Mouse (Mus musculus) kidney, embryonic 16.5 days (tissue): ENCODE results near the gene Nobox. TPM values are rescaled to one million over a fixed set of nuclear protein-coding genes. Genes with fewer than 3 reads are reported as not detected.

Experiments
- ATAC-seq: fragments of 200-750 bp; cut with Nextera tagmentation; 2 replicates; pipeline ENCODE4 v1.8.0; 2017; ENCODE audit warnings: moderate TSS enrichment; ENCODE audit not compliant: low FRiP score, low TSS enrichment
- H3K27ac ChIP-seq: fragments of 300-500 bp; sonication (generic); 2 replicates; pipeline ENCODE4 v1.5.1; 2014; ENCODE audit warnings: low read length
- H3K27me3 ChIP-seq: fragments of 300-500 bp; sonication (generic); 2 replicates; pipeline ENCODE4 v1.6.1; 2014; ENCODE audit warnings: low read length, control low read depth, mixed read lengths; ENCODE audit not compliant: insufficient read depth
- H3K36me3 ChIP-seq: fragments of 300-500 bp; sonication (generic); 2 replicates; pipeline ENCODE4 v1.6.1; 2014; ENCODE audit warnings: low read length, control low read depth, mixed read lengths; ENCODE audit not compliant: insufficient read depth
- H3K4me1 ChIP-seq: fragments of 300-500 bp; sonication (generic); 2 replicates; pipeline ENCODE4 v1.6.1; 2014; ENCODE audit warnings: low read length, control low read depth, mixed read lengths; ENCODE audit not compliant: insufficient read depth
- H3K4me2 ChIP-seq: fragments of 300-500 bp; sonication (generic); replicated peaks from 2 replicates; pipeline ENCODE4 v1.6.1; 2014; ENCODE audit warnings: low read depth, low read length
- H3K4me3 ChIP-seq: fragments of 300-500 bp; sonication (generic); 2 replicates; pipeline ENCODE4 v1.5.1; 2014; ENCODE audit warnings: mild to moderate bottlenecking, low read length
- H3K9ac ChIP-seq: fragments of 300-500 bp; sonication (generic); replicated peaks from 2 replicates; pipeline ENCODE4 v1.6.1; 2014; ENCODE audit warnings: low read length
- H3K9me3 ChIP-seq: fragments of 300-500 bp; sonication (generic); 2 replicates; pipeline ENCODE4 v1.6.1; 2016; ENCODE audit warnings: low read length, control low read depth
- WGBS: fragments of 180-500 bp; shearing (Covaris S2); extraction: QIAGEN DNeasy Blood & Tissue Kit; methylation state at CpG from one replicate; pipeline ENCODE4 v1.1.7; 2014; 5-methylcytosine and 5-hydroxymethylcytosine counted together
- polyA plus RNA-seq: library from polyadenylated mRNA; unstranded; fragments of >200 nt; fragmentation: Nextera tagmentation; extraction: Ambion mirVana; gene quantifications from 2 replicates; pipeline ENCODE4 v1.2.1, GENCODE M21; 2015

Nobox gene
- 0.19 TPM in 1 of 2 replicates, not detected in the other for polyA plus RNA-seq

DNA sequence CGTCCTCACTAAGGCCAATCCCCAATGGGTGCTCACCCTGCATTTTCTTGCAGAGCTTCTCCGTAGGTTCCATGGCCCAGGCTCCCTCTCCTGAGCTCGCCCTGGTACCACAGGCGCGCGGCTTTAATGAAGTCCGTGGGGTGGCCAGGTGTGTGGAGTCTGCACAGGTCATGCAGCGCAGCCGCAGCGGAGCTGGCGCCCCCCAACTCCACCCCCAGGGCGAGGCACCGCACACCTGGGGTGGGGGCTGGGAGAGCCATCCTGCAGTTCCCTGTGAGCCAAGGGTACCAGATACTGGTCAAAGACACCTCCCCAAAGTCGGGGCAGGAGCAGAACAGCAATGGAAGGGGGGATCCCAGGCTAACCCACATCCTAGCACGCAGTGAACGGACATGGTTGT lies at the start of gene Nobox:
Gene Nobox, minus strand, starts transcription at position 101 of the 400 bp plus-strand sequence.
- Histone ChIP-seq H3K9me3 (no peaks in the 10 kb centered on the region), H3K27me3 (no peaks in the 10 kb centered on the region), H3K4me1 (peaks cover 8% of the 10 kb centered on the region; the same call in 1 of the 2 replicates), H3K36me3 (no peaks in the 10 kb centered on the region), H3K27ac (no peak within 1 kb of the TSS), H3K4me3 (no peak within 1 kb of the TSS), H3K4me2 (no peak within 1 kb of the TSS), H3K9ac (no peak within 1 kb of the TSS)
- 78% methylated on average over 16 of the region's 16 CpGs for WGBS
- ATAC-seq, result 0 out of 2 replicates have a peak, but pooled peaks have one; percentile 10

DNA sequence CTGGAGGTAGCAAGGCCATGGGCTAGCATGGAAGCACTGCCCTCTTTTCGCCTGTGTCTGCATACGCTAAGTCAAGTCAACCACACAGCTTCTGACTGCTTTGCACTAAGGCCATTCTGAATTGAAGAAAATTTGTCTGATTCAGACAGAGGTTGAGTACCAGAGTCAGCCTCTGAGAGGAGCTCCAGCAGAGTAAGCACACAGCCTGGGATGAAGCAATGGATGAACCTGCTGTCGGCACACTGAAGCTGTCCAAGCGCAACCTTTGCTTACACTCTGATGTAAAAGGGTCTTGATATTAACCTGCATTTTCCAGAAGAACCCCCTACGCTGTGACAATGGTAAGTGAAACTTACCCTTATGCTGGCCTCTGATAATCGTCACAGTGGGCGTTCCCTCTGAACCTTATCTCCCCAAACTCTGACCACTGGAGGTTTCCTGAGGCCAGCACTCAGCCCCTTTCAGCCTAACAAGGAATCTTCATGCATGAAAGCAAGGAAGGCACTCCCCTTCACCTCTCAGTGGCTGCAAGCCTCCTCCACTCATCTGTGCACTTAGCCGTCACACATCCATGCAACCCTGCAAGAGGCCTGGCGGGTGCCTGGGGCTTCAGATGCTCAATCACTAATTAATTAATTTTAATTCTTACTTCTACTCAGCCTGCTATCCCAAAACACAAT lies 45.3 kb upstream of the Nobox start:
- no peaks in the 10 kb centered on the region for H3K36me3 ChIP-seq
- 54% methylated on average over 9 of the region's 9 CpGs for WGBS
- peak; percentile 96 for ATAC-seq
- H3K9me3 ChIP-seq, result no peaks in the 10 kb centered on the region
- H3K4me2 ChIP-seq, result no peak overlapping the region; the same call in 1 of the 2 replicates
- no peak overlapping the region for H3K27ac ChIP-seq
- H3K4me3 ChIP-seq, result no peak overlapping the region
- no peak overlapping the region for H3K9ac ChIP-seq
- 0 out of 2 replicates have a peak, but pooled peaks cover 5% of the 10 kb centered on the region for H3K4me1 ChIP-seq
- no peaks in the 10 kb centered on the region for H3K27me3 ChIP-seq

DNA sequence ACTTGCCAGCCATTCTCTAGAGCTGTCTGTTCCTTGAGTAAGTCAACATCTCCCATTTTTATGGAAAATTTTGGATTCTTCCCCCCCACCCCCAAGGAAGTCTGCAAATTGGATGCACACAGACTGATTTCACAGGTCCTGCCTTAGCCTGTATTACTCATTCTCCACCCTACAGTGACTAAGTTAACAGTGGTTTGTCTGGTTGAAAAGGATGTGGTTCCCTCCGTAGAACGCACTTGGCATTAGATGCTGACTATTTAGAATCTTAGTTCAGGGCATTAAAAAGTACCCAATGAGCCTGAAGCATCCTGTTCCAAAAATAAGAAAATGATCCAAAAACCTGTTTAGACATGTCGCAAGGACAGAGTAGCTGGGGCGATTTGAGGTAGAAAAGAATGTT lies 44.1 kb upstream of the Nobox start:
- Histone ChIP-seq H3K4me1 (0 out of 2 replicates have a peak, but pooled peaks cover 5% of the 10 kb centered on the region), H3K4me3 (no peak overlapping the region), H3K27me3 (no peaks in the 10 kb centered on the region), H3K9me3 (no peaks in the 10 kb centered on the region), H3K27ac (no peak overlapping the region), H3K9ac (no peak overlapping the region), H3K4me2 (no peak overlapping the region), H3K36me3 (no peaks in the 10 kb centered on the region)
- ATAC-seq, result no peak
- 93% methylated on average over 4 of the region's 4 CpGs for WGBS

DNA sequence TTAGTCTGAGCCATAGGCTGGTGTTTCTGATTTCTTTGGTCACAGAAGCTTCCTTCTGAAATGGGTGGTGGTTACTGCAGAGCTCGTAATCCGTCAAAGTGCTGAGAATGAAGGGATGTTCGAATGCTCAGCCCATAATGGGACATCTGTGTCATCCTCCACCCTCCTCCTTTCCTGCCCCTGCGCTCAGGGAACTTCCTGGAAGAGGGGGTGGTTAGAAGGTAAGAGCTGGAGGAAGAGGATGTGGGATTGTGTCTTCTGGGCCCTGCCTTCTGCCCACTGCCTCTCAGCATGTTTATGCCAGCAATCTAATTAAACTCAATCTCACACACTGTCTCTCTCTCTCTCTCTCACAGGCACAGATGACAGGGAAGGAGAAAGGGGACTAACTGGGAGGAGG lies 39.7 kb upstream of the Nobox start:
- H3K4me2 ChIP-seq, result no peak overlapping the region
- H3K27me3 ChIP-seq, result no peaks in the 10 kb centered on the region
- H3K27ac ChIP-seq, result no peak overlapping the region
- no peak for ATAC-seq
- H3K36me3 ChIP-seq, result no peaks in the 10 kb centered on the region
- H3K4me3 ChIP-seq, result no peak overlapping the region
- H3K9ac ChIP-seq, result no peak overlapping the region
- H3K9me3 ChIP-seq, result no peaks in the 10 kb centered on the region
- 0 out of 2 replicates have a peak, but pooled peaks cover 2% of the 10 kb centered on the region for H3K4me1 ChIP-seq
- 77% methylated on average over 4 of the region's 4 CpGs for WGBS

DNA sequence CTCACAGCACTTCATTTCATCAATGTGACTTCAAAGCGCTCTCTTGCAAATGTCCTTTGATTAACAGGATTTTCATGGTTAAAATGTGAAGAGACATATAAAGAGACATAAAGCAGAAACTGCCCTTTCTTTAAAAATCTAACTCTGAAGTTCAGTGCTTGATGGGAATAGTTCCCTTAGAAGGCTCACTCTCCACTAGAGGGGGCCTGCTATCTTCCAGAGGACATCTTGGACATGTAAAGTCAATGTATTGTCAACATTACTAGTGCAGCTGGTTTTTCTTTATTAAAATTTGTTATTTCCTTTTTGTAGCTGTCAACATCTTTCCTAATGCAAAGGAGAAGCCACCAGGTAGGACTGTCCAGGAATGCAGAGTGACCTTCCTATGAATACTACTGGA lies 38.3 kb upstream of the Nobox start:
- H3K27ac ChIP-seq, result no peak overlapping the region
- no peak overlapping the region for H3K4me2 ChIP-seq
- H3K9me3 ChIP-seq, result no peaks in the 10 kb centered on the region
- no peak overlapping the region for H3K4me3 ChIP-seq
- WGBS, result 97% methylated on average over 1 of the region's 1 CpGs
- no peaks in the 10 kb centered on the region for H3K36me3 ChIP-seq
- ATAC-seq, result no peak; the same call in 1 of the 2 replicates
- H3K27me3 ChIP-seq, result no peaks in the 10 kb centered on the region
- no peak overlapping the region for H3K9ac ChIP-seq
- no peaks in the 10 kb centered on the region for H3K4me1 ChIP-seq

DNA sequence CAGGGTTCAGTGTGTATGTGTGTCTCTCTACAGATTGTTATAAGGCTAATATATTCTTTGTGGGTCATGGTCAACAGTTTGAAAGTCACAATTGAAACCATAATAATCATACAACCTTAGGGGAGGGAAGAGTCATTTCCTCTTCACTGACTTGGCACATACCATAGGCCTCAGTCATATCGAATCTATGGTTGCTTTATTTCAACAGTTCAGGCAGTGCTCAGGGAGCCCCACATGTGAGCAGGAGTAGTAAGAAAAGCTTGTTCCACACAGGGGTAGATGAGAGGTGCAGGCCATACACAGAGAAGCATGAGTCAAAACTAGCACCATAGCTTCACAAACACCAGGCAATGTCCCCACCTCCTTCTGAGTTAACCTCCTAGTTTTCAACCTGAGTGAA lies 33.7 kb upstream of the Nobox start:
- Histone ChIP-seq H3K4me2 (no peak overlapping the region), H3K4me1 (no peaks in the 10 kb centered on the region), H3K36me3 (no peaks in the 10 kb centered on the region), H3K27ac (no peak overlapping the region), H3K9me3 (no peaks in the 10 kb centered on the region), H3K9ac (no peak overlapping the region), H3K4me3 (no peak overlapping the region), H3K27me3 (no peaks in the 10 kb centered on the region)
- 57% methylated on average over 1 of the region's 1 CpGs for WGBS
- ATAC-seq, result no peak

DNA sequence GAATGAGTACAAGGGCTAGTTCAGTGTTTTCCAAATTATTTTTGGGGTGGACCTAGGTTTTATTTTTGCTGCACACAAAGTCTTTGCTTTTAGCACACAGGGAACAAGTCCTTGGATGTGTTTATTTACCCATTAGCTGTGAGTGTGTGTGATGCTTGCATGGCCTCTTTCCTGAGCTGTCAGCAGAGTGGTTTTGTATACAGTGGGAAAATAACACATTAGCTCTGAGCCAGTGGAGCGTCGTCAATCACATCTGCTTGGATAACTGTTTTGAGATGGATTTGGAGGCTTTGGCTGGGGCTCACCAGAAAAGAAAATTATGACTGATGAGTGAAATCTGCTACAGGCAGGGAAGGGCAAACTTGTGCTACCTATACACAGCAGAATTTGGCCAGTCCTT lies 33.0 kb upstream of the Nobox start:
- Histone ChIP-seq H3K27ac (no peak overlapping the region), H3K36me3 (no peaks in the 10 kb centered on the region), H3K27me3 (no peaks in the 10 kb centered on the region), H3K9ac (no peak overlapping the region), H3K4me3 (no peak overlapping the region), H3K4me2 (no peak overlapping the region), H3K4me1 (0 out of 2 replicates have a peak, but pooled peaks cover 1% of the 10 kb centered on the region), H3K9me3 (no peaks in the 10 kb centered on the region)
- ATAC-seq, result no peak
- 59% methylated on average over 2 of the region's 2 CpGs for WGBS

DNA sequence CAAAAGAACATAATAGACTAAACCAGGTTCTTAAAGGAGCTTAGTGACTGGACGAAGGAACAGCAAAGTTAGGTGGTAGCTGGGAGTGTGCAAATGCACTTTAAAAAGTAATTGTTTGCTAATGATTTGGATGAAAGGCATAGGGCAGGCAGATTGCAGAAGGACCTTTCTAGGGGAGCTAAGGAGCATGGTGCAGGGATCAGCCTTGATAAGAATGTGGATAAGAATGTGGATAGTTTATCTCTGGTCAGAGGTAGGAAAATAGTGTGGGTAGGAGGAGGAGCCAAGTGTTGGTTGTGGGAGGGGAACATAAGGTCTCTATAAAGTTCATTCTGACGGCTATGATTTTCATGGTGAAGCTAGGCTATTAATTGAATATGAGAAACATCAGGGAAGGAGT lies 29.4 kb upstream of the Nobox start:
- Histone ChIP-seq H3K36me3 (no peaks in the 10 kb centered on the region), H3K4me1 (0 out of 2 replicates have a peak, but pooled peaks cover 5% of the 10 kb centered on the region), H3K27me3 (no peaks in the 10 kb centered on the region), H3K9ac (no peak overlapping the region), H3K4me3 (no peak overlapping the region), H3K4me2 (no peak overlapping the region), H3K9me3 (no peaks in the 10 kb centered on the region), H3K27ac (no peak overlapping the region)
- WGBS, result 61% methylated on average over 2 of the region's 2 CpGs
- no peak for ATAC-seq

DNA sequence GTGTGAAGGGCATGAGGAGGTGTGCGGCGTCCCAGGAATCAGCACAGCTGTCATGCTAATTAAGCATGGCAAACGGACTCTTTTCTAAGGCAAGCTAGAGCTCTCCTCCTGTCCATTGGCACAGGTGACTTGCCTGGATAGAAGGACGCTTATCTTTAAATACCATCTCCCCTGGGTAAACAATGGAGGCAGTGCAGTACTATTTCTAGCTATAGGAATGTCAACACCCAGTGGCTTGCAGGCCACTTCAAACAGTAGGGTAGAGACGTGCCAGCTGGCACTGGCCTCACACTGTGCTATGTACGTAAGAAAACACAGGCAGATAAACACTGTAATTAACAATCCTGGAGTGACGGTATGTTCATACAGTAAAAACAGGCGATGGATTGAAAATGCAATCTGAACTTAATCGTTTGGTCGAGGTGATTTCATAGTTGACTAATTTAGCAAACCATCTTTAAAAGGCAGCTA lies 28.2 kb upstream of the Nobox start:
- peak; percentile 88 for ATAC-seq
- no peaks in the 10 kb centered on the region for H3K27me3 ChIP-seq
- no peak overlapping the region for H3K4me2 ChIP-seq

DNA sequence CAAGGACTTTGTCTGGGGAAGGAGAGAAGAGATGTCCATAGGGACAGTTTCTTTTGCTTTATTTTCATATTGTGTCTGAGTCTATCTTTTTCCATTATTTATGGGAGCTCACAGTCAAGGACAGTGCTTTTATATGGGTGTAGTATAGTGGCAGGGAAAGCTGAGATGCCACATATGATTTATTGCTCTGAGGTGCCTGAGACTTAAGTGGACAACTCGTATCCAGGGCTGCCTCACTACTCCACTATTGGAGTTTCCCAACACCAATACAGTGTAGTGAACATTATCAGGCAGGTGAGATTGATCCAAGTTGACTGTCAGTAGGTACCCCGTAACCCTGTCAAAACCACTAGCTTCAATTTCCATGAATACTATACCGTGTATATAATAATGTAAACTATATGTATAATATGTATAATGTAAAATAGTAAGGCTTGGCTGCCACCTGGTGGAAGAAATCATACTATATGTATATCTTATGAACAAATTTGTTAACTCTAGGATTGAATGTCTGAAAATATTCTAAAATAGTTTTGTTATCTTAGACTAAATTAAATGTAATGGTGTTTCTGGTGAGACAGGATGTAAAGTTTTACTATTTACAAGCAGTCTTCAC lies 26.4 kb upstream of the Nobox start:
- H3K9me3 ChIP-seq, result no peaks in the 10 kb centered on the region
- H3K9ac ChIP-seq, result no peak overlapping the region
- H3K27me3 ChIP-seq, result no peaks in the 10 kb centered on the region
- 56% methylated on average over 3 of the region's 3 CpGs for WGBS
- ATAC-seq, result no peak
- 0 out of 2 replicates have a peak, but pooled peaks cover 5% of the 10 kb centered on the region for H3K4me1 ChIP-seq
- H3K4me3 ChIP-seq, result no peak overlapping the region
- H3K4me2 ChIP-seq, result no peak overlapping the region
- H3K27ac ChIP-seq, result no peak overlapping the region
- H3K36me3 ChIP-seq, result no peaks in the 10 kb centered on the region

More for the DNA sequence above, 28.2 kb upstream of the Nobox start:
- Histone ChIP-seq H3K4me1 (0 out of 2 replicates have a peak, but pooled peaks cover 5% of the 10 kb centered on the region), H3K27ac (no peak overlapping the region), H3K36me3 (no peaks in the 10 kb centered on the region), H3K4me3 (no peak overlapping the region), H3K9me3 (no peaks in the 10 kb centered on the region), H3K9ac (no peak overlapping the region)
- WGBS, result 36% methylated on average over 10 of the region's 10 CpGs
